Mouse (Mus musculus) c-Kit-positive CD71-positive TER-119-positive erythroid progenitor cells, embryonic 14.5 days (primary cell): ENCODE measurements around the gene Klhdc3.

Experiments
- DNase-seq: peaks from one replicate; pipeline ENCODE4 v3.0.0-alpha.2; 2013; ENCODE audit warnings: low spot score

The Klhdc3 gene

DNA sequence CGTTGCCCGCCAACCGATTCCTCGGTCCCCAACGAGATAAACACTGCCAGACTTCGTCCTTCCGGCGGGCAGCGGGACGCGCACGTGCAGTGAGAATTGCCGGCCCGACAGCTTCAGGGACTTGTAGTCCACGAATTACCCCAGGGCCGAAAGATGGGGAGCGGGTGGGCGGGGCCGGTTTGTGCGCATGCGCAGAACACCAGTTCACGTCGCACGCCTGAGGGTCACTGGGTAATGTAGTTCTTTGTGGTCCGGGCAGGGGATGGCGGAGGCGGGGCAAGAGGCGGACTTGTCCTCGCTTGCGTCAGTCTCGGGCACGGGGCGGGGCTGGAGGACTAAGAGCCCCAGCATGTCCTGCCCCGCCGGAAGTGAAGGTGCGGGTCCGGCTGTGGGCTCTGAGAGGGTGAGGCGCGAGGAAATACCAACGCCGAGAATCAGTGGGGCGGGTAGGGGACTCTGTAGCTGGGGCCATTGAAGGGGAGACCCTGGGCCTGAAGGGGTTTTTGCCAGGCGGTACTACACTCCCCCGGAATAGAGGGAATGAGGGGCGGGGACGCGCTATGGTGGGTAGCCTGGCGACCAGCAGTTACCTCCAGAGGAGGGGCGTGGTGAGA lies at the start of gene Klhdc3:
TSS of gene Klhdc3 (minus strand) at position 155 of the 614 bp plus-strand sequence.
- peak; percentile 99 for DNase-seq

DNA sequence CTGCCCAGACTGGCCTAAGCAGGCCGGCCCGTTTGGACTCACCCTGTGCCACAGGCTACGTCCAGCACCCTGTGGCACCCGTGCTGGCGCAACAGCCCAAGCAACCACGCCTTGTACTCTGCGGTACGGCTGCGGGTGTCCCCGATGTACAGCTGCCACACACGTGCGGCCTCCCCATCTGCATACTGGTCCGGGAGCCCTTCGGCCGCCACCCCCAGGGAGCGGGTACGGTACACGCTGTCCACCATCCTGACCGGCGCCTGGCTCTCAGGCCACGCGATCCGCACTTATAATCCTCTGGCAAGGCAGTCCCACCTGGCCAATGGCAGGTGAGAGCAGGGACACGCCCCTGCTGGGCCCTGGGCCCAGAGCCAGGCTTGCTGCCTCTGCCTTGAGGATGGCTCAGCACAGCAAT lies 48.2 kb upstream of the Klhdc3 start, which contains the start of gene Gnmt:
TSS of gene Gnmt (minus strand) at position 265 of the 415 bp plus-strand sequence.
- DNase-seq: no peak

DNA sequence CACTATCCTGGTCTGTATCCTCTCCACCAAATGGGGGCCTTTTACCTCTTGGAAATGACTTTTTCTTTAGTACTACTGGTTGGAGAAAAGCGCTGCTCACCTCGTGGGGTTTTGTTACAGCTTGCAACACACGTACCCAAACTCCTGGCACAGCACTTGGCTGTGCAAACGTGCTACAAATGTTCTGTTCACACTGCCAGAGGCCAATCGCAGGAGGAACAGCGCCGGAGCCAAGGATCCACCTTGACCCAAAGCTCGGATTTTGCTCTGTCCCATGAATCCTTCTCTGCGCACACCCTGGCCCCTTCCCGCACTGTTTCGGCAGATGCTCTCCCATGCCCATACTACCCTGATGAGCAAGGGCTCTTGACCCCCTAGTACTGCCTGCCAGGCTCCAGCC lies 47.8 kb upstream of the Klhdc3 start:
- DNase-seq: no peak

DNA sequence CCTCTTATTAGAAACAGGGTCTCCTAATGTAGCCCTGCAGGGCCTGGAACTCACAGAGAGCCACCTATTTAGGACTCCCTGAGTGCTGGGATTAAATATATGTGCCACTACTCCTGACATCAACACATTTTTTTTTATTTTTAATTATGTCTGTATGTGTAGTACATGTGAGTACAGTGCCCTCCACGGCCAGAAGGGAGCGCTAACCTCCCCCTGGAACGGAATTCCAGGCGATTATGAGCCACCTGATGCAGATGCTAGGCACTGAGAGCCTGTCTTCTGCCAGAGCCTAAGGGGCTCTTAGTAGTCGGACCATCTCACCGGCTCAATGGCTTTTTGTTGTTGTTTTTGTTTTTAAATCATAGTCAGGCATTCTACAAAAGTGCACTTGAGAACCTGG lies 47.3 kb upstream of the Klhdc3 start:
- no peak for DNase-seq

DNA sequence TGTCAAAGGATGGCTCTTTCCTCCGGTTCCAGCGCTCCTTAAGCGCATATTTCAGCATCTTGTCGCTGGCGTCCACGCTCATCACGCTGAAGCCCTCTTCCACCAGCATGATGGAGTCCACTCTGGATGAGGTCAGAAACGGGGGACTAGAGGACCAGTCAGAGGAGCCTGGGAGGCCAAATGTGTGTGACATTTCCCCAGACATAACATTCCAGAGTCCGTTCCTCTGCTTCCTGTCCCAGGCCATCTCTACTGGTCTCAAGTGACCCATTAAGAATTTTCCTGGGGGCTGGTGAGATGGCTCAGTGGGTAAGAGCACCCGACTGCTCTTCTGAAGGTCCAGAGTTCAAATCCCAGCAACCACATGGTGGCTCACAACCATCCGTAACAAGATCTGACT lies 46.6 kb upstream of the Klhdc3 start:
- DNase-seq: no peak

DNA sequence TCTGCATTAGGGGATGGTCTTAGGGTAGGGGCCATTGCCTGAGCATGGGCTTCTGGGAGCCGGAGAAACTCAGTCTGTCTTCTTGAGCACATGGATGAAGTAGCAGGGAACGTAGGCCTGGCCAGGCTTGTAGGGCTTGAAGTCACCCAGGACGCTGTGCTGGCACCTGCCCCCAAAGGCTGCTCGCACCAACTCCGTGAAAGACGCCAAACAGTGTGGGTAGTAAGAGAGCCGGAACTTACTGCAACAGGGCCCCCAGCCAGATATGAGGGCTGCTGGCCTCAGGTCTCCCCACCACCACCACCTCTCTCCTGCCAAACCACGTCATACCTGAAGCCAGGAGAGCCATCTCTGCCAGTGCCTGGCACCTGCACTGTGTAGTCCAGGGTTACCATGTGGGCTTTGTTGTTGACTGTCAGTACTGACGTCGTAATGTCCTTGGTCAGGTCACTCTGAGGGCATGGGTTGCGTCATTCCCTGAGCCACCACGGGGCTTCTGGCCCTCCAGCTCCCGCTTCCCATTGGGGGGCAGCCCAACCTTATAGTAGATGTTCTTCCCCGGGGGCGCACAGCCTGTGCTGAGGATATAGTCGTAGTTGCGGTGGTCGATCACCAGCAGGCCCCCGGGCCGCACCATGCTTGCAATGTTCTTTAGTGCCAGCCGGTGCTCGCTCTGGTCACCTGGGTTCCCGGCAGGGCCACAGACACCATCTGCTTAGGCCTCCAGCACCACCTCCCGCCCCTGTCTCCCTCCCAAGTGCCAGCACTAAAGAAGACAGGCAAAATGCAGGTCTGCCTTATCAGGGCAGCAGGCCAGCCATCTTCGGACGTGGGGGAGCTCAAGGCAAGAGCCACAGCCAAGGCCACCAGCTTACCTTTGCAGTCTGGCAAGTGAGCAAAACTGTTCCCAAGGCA lies 45.3 kb upstream of the Klhdc3 start:
- DNase-seq: no peak

DNA sequence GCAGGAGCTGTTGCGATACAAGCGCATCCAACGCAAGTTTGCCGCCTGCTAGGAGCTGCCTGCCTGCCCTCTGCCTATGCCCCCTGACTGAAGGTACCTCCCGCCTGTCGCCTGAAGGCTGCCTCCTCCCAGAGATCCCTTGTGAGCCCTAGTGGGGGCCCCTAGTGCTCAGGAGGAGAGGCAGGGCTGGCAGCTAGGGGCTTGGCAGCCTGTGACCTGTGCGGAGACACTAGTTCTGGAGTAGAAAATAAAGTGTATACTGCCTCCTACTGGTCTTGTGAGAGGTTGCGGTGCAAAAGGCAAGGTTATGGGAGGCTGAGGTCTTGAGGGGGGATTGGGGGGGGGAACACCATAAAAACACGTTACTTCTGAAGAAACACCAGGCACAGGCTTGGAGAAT lies 44.6 kb upstream of the Klhdc3 start:
- no peak for DNase-seq

DNA sequence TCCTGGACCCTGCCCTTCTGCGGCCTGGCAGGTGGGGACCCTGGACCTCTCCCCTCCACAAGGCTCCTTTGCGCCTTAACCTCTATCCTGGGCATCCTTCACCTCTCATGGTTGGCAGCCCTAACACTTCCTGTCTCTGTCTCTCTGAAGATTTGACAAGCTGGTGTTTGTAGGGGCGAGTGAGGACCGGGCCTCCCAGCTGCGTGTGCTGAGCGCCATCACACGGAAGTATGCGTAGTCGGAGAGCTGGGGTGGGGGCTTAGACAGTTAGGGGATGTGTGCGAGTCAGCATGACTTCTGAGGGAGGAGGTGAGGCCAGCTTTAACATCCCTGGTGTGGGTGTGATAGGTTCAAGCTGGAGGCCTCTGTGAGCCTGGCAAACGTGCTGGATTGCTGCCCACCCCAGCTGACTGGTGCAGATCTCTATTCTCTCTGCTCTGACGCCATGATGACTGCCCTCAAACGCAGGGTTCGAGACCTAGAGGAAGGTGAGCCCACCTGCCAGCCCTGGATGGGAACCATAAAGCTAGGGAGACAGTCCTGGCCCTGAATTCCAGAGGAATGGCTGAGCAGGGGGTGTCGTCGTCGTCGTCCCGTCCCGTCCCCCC lies 43.9 kb upstream of the Klhdc3 start:
- no peak for DNase-seq

DNA sequence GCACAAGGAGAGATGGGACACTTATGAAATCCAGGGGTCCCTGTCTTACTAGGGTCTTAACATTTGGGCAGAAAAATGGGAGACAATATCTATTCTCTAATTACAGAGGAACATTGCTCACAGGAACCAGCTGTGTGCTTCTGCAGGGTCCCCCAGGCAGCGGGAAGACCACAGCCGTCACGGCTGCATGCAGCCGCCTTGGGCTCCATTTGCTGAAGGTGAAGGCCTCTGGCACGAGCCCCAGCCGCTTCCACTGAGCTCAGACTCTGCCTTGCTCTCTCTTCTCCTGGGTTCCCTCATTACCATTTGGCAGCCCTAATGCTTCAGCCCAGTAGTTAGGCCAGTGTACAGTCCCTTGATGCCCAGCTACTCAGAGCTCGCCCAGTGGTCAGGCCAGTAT lies 40.4 kb upstream of the Klhdc3 start:
- no peak for DNase-seq

DNA sequence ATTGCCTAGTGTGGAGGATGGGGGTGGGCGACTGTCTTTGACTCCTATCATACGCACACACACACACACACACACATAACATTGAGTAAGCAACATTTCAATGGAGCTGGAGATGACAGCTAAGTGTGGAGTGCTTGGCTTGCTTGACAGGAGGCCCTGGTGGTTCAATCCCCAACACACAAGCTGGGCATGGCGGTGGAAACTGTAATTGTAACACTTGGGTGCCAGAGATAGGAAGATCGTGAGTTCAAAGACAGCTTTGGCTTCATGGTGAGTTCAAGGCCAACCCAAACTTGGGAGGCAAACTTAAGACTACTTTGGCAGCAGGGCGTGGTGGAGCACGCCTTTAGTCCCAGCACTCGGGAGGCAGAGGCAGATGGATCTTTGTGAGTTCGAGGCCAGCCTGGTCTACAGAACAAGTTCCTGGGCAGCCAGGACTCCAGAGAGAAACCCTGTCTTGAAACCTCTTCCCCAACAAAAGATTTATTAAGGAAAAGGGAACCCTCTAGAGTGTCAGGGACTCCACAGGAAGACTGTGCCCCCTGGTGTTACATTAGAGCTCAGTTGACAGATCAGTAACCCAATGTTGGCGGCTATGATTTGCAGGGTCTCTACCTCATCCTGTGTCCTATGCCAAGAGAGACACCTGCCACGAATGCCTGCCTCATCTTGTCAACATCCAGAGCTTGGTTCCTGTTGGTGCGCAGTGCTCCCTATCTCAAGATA lies 34.2 kb upstream of the Klhdc3 start:
- DNase-seq: no peak

DNA sequence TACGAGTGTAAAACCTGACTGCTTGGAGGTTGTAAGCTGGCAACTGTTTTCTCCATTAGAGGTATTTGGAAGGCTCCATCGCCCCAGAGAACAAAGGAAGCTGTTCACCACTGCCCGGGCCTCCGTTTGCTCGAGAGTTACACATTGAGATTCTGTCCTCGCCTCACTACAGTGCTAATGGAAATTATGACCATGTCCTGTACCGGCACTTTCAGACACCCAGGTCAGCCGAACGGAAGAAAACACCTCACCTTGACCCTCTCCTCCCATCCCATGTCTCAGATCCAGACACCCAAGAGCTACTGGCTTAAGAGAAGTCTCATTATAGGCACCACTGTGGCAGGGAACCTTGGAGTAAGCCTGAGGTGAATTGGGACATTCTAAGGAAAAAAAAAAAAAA lies 33.1 kb upstream of the Klhdc3 start:
- no peak for DNase-seq

DNA sequence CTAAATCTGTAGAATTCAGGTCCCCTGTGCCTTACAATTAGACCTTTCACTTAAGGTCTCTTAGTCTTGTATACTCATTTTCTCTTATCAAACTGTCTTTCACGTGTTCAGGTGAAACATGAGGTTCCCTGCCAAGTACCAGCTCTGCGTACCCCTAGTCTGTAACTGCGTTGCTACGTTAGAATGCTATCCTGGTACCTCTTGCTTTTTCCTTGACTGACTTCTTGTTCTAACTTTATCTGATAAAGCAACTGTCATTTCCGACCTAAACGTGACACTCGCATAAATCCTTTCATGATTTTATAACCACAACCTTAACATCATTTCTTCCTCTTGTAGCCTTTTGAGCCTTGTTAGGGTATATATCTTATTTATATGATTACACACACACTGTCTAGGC lies 31.7 kb upstream of the Klhdc3 start:
- no peak for DNase-seq

DNA sequence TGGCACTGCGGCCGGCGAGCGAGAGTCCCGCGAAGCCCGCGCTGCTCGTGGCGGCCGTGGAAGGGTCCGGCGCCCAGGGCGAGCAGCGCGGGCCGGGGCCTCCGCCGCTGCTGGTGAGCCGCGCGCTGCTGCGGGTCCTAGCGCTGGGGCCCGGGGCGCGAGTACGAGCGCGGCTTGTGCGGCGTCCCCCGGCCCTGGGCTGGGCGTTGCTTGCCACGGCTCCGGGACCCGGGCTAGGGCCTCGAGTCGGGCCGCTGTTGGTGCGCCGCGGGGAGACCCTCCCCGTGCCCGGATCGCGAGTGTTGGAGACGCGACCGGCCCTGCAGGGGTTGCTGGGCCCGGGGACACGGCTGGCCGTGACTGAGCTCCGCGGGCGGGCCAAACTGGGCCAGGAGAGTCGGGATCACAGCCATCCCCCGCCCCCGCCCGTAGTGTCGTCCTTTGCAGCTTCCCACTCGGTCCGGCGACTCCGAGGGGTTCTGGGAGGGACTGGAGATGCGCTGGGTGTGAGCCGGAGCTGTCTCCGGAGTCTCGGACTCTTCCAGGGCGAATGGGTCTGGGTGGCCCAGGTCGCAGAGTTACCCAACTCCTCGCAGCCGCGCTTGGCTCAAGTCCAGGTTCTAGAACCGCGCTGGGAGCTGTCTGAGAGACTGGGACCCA lies 31.0 kb upstream of the Klhdc3 start:
- no peak for DNase-seq

DNA sequence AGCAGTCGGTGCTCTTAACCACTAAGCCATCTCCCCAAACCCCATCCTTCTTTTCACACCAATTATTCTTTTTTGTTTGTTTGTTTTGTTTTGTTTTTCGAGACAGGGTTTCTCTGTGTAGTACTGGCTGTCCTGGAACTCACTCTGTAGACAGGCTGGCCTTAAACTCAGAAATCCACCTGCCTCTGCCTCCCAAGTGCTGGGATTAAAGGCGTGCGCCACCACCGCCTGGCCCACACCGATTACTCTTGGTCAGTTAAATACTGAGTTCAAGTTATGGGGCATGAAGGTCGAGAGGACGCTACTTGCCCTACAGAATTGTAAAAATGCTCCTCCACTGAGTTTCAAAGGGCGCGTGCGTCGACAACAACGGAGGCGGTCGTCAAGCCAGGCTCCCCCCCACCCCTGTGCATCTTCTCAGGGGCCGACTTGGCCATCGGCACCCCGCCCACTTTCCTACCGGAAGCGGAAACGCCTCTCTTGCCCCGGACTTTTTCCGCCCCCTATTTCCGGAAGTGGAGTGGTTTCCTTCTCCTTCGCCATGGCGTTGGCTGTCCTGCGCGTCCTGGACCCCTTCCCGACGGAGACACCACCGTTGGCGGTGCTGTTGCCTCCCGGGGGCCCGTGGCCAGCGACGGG lies 30.4 kb upstream of the Klhdc3 start, which contains the start of gene Pex6:
TSS of gene Pex6 (plus strand) at position 505 of the 639 bp plus-strand sequence.
- peak; percentile 88 for DNase-seq

DNA sequence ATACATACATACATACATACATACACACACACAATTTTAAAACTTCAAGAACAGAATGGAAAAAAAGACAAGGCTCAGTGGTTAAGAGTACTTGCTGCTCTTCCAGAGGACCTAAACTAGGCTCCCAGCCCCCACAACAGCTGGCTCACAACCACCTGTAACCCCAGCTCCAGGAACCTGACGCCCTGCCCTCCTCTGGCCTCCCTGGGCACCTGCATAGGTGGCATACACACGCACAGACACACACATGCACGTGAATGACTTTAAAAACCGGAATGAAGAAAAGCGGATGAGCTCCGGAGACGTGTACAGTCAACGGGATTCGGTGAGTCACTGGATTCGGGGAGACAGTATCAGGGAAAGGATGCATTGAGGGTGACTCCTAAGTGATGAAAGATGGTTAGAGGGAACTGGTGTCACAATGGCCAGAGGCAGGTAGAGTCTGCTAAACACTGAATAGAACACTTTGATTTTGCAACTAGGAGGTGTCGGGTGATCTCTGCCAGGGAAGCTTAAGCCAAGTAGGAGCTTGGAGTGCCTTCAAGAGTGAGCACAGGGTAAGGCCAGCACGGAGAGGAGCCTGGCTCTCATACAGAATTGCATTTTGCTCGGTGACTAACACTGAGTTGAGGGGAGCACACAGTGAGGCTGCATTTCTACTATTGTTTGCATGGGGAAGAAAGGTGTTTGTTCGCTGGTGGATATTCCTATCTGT lies 25.8 kb upstream of the Klhdc3 start:
- DNase-seq: no peak

DNA sequence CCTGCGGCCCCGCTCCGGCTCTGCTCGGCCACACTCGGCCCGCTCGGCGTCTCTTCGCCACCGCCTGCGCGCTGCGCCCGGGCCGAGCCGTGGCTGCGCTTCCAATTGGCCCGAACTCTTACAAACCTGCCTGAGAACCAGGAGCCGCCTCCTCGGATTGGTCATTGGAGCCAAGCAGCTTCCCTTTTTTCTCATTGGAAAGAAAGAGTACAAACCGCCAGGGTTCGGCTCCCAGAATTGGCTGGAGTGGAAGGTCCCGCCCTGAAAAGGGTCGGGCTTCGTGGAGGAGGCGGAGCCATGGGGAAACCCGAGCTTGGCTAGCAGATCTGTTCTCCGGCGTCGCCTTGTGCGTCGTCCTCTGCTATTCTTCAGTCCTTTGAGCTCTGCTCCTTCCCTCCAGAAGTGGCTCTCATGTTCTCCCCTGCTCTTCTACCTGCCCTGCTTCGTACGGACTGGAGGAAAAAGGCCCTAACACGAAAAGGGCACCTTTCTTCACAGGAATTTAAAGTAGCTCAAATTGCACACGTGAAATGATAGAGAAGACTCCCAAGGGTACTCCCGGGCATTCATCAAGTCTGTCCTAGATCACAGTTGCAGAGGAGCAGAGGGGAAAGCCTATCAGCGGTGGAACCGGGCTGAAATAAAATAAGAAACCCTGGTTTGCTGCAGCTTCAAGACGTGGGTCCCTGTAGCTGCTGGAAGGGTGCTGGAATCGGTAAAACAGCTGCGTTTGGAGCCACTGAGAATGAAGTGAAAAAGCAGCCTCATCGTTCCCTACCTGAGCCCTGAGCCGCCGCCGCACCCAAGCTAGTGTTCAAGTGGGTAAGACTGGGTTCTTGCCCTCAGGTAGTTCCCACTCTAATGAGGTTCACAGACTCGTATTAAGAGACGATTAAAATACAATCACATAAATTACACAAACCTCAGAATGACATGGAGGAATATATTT lies 24.4 kb upstream of the Klhdc3 start, which contains the start of gene Ppp2r5d:
TSS of gene Ppp2r5d (minus strand) at position 225 of the 949 bp plus-strand sequence.
- DNase-seq: peak; percentile 98

DNA sequence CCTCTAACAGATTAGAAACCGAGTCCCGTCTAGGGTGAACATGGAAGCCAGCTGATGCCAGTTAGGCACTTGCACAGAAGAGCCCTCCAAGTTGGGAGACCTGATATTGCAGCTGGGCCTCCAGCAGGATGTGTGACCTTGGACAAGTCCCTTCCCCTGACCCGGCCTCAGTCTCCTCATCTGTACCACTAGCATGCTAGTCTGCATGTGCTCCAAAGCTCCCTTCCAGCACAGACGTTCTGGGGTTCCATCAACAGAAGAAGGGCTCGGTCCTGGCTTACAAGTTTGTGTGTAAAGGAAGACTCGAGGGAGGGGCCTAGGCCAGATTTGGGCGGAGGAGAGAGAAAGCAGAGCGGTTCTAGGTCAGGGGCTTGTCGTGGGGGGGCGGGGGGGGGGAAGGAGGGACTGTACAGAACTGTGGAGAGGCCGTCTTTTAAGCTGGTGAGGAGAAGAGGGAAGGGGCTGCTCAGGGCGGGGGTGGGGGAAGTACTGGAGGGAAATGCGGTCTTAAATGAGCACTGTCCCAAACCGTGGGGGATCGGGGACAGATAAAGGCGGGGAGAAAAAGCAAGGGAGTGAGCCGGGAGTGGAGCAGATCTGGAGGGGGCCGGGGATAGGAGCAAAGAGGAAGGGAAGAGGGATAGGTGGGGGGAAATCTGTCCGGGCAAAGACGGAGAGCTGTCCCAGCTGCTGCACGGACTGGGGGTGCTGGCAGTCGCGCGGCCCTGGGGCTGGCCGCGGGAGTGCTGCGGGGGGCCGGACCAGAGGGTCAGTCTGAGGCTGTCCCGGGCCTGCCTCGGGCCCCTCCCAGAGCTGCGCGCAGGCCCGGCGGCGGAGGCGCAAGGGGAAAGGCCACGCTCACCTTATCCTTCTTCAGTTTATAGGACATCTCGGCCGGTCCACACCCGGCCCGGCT lies 23.5 kb upstream of the Klhdc3 start:
- no peak for DNase-seq

DNA sequence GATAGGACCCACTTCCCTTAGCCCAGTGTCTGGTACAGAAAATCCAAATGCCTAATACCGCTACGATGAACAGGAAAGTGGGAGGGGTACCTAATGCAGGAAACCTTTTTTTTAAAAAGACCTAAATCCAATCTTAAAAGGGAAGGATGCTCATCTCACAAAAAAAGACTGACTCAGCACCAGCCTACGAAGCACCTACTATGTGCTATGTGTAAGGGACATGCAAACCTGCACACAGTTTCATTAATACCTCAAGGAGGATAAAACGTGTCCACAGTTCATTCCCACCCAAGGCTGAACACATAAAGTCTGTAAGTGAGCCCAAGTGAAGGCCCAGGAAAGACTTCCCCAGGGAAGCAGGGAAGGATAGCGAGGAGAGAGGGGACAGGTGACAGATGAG lies 21.8 kb upstream of the Klhdc3 start:
- DNase-seq: no peak
